Comparison of ENCODE assay signal across 11 mouse cellular contexts in genomic region chr5:121477680-121478079, GRCm38 (mm10). TPM values are rescaled to one million over a fixed set of nuclear protein-coding genes. Genes with fewer than 3 reads are reported as not detected.
DNase-seq lines count a peak whose midpoint lies in the region; ATAC-seq and TF ChIP-seq lines count a peak whose summit lies in the region.
"Had no signal": no experiment of that assay in that cellular context is flagged by ENCODE, and none has a peak within 500 bp of the region (broad histone marks: within the 10 kb centered on the region; RNA-seq: fewer than 3 reads in every experiment).

No protein-coding gene starts in this region.

- intact Hi-C loops in left cerebral cortex, postnatal 14 days (cut with DNase I), result loop anchor here (2.0 kb wide), 1 partner anchor 25 kb away; the partner anchor contains the start of gene Erp29

- peaks cover 0 to 14% of the 10 kb centered on the region in 2 experiments; a peak in 2 of 4 replicates for H3K36me3 ChIP-seq in MEL (ENCODE audit: control insufficient read depth in 1 of 2, insufficient read depth in 2 of 2, low read length in 2 of 2)
- H3K36me3 ChIP-seq in embryonic facial prominence, embryonic 14.5 days (ENCODE audit: control insufficient read depth, insufficient read depth, low read length), result no peaks in the 10 kb centered on the region
- H3K36me3 ChIP-seq: G1E had no signal

- no peak overlapping the region for H3K4me2 ChIP-seq in embryonic facial prominence, embryonic 14.5 days (ENCODE audit: low read depth, low read length)

- 31% methylated on average over 3 of the region's 3 CpGs for WGBS in cerebellum, adult 2 months
- 33% methylated on average over 3 of the region's 3 CpGs for WGBS in embryonic facial prominence, embryonic 14.5 days

- TF ChIP-seq POLR2A in cerebellum, adult 2 months (IDR thresholded peaks at IDR 0.05; ENCODE audit: borderline replicate concordance, insufficient read depth, low read length), result no peak
- TF ChIP-seq POLR2A in MEL (IDR thresholded peaks at IDR 0.05; ENCODE audit: control insufficient read depth in 1 of 2, insufficient read depth in 1 of 2, low read depth in 1 of 2, low read length in 2 of 2, poor library complexity in 1 of 2), result no peak

- no peaks in the 10 kb centered on the region for H3K27me3 ChIP-seq in cerebellum, adult 2 months (ENCODE audit: control insufficient read depth, insufficient read depth, low read length)
- H3K27me3 ChIP-seq in MEL (ENCODE audit: control insufficient read depth in 1 of 2, insufficient read depth in 2 of 2, low read length in 2 of 2), result no peaks in the 10 kb centered on the region
- H3K27me3 ChIP-seq in embryonic facial prominence, embryonic 14.5 days (replicated peaks; ENCODE audit: control insufficient read depth, insufficient read depth, low read length), result no peaks in the 10 kb centered on the region

- peak in 1 of 2 experiments; percentile 47 for DNase-seq in cerebellum, adult 2 months
- DNase-seq in cerebellum, postnatal 4 days (ENCODE audit: low spot score in 2 of 2), result no peak
- DNase-seq in left cerebral cortex, postnatal 14 days (ENCODE audit: low spot score in 2 of 2), result peak; percentile 68 to 81
- DNase-seq in left cerebral cortex, adult 18-20 months (ENCODE audit: low spot score in 2 of 2), result no peak
- DNase-seq in MEL (ENCODE audit: low read depth, low spot score), result peak; percentile 82
- DNase-seq in embryonic facial prominence, embryonic 14.5 days (ENCODE audit: low spot score), result peak; percentile 79
- DNase-seq in ovary, adult 18-20 months (ENCODE audit: low spot score), result no peak

- no peak overlapping the region for H3K9ac ChIP-seq in MEL (ENCODE audit: control insufficient read depth, low read depth, low read length, poor library complexity, severe bottlenecking)
- H3K9ac ChIP-seq in embryonic facial prominence, embryonic 14.5 days (ENCODE audit: low read depth, low read length), result no peak overlapping the region

- no peaks in the 10 kb centered on the region for H3K79me2 ChIP-seq in MEL (ENCODE audit: control insufficient read depth, insufficient read depth, low read length, poor library complexity)

- H3K27ac ChIP-seq in cerebellum, adult 2 months (ENCODE audit: insufficient read depth, low read length), result no peak overlapping the region
- no peak overlapping the region for H3K27ac ChIP-seq in MEL (ENCODE audit: control insufficient read depth, low read depth, low read length)
- no peak overlapping the region for H3K27ac ChIP-seq in embryonic facial prominence, embryonic 14.5 days (replicated peaks; ENCODE audit: low read depth, low read length)

- no peak for TF ChIP-seq EP300 in MEL (IDR thresholded peaks at IDR 0.05; ENCODE audit: low read depth in 1 of 2, low read length in 2 of 2)

- no peaks in the 10 kb centered on the region for H3K4me1 ChIP-seq in cerebellum, adult 2 months (ENCODE audit: control insufficient read depth, insufficient read depth, low read length)
- H3K4me1 ChIP-seq in MEL (ENCODE audit: control insufficient read depth in 1 of 2, insufficient read depth in 2 of 2, low read length in 2 of 2), result peaks cover 10 to 11% of the 10 kb centered on the region in 2 experiments
- H3K4me1 ChIP-seq in embryonic facial prominence, embryonic 14.5 days (ENCODE audit: control insufficient read depth, insufficient read depth, low read length), result no peaks in the 10 kb centered on the region

- no peak overlapping the region for H3K4me3 ChIP-seq in cerebellum, adult 2 months (replicated peaks; ENCODE audit: insufficient read depth, low read depth, low read length)
- no peak overlapping the region for H3K4me3 ChIP-seq in MEL (ENCODE audit: control insufficient read depth in 1 of 2, insufficient read depth in 1 of 2, low read depth in 2 of 2, low read length in 2 of 2)
- no peak overlapping the region for H3K4me3 ChIP-seq in embryonic facial prominence, embryonic 14.5 days (ENCODE audit: low read depth, low read length)
- H3K4me3 ChIP-seq: myocyte had no signal

- TF ChIP-seq RAD21 in MEL (IDR thresholded peaks at IDR 0.05; ENCODE audit: low read depth, low read length), result peak; percentile 99

- TF ChIP-seq CTCF in cerebellum, adult 2 months (IDR thresholded peaks at IDR 0.05; ENCODE audit: borderline replicate concordance, insufficient read depth, low read depth, low read length), result peak; percentile 32; the same call in 1 of the 2 replicates
- TF ChIP-seq CTCF in MEL (IDR thresholded peaks at IDR 0.05 in 2 of 3, conservative IDR thresholded peaks at IDR 0.05 in 1 of 3; ENCODE audit: control insufficient read depth in 1 of 3, insufficient read depth in 1 of 3, low read depth in 2 of 3, low read length in 3 of 3, poor library complexity in 1 of 3, severe bottlenecking in 1 of 3), result peak in 2 of 3 experiments; percentile 80 to 95; a peak in 4 of 6 replicates

- H3K9me3 ChIP-seq in MEL (replicated peaks; ENCODE audit: insufficient read depth, low read length), result no peaks in the 10 kb centered on the region
- H3K9me3 ChIP-seq in embryonic facial prominence, embryonic 14.5 days (ENCODE audit: control insufficient read depth, low read length), result no peaks in the 10 kb centered on the region
- H3K9me3 ChIP-seq: G1E had no signal

- ATAC-seq in embryonic facial prominence, embryonic 14.5 days (ENCODE audit: low read depth), result no peak
- peak; percentile 83 for ATAC-seq in megakaryocyte, adult 5-6 weeks (ENCODE audit: poor library complexity, severe bottlenecking)

TF ChIP-seq in MEL, 35 proteins besides CTCF, POLR2A, EP300 and RAD21:
- TF ChIP-seq CHD1 (IDR thresholded peaks at IDR 0.05; ENCODE audit: low read depth, low read length) (no peak), CHD2 (IDR thresholded peaks at IDR 0.05; ENCODE audit: low read length) (no peak), POLR2AphosphoS2 (IDR thresholded peaks at IDR 0.05; ENCODE audit: low read length) (no peak), USF2 (IDR thresholded peaks at IDR 0.05; ENCODE audit: borderline replicate concordance in 1 of 2, insufficient read depth in 1 of 2, low read depth in 1 of 2, low read length in 2 of 2) (no peak), GABPA (IDR thresholded peaks at IDR 0.05; ENCODE audit: low read depth, low read length) (no peak), SMC3 (IDR thresholded peaks at IDR 0.05; ENCODE audit: low read depth, low read length) (peak; percentile 89), GATA1 (IDR thresholded peaks at IDR 0.05; ENCODE audit: low read depth, low read length) (no peak), MEF2A (IDR thresholded peaks at IDR 0.05; ENCODE audit: extremely low read depth, insufficient replicate concordance, low read depth, low read length, poor library complexity, severe bottlenecking) (no peak), HCFC1 (IDR thresholded peaks at IDR 0.05; ENCODE audit: low read depth, low read length) (no peak), ZC3H11A (IDR thresholded peaks at IDR 0.05; ENCODE audit: low read depth, low read length) (peak; percentile 95), ZMIZ1 (IDR thresholded peaks at IDR 0.05; ENCODE audit: low read depth, low read length) (no peak), MYC (IDR thresholded peaks at IDR 0.05; ENCODE audit: low read depth, low read length) (0 out of 2 replicates have a peak, but pooled peaks have one; percentile 36), ZNF384 (IDR thresholded peaks at IDR 0.05; ENCODE audit: low read depth, low read length) (peak; percentile 62), SIN3A (IDR thresholded peaks at IDR 0.05; ENCODE audit: low read length) (peak; percentile 72), E2F4 (IDR thresholded peaks at IDR 0.05; ENCODE audit: borderline replicate concordance, low read depth, low read length) (no peak), JUND (IDR thresholded peaks at IDR 0.05; ENCODE audit: low read depth, low read length) (0 out of 2 replicates have a peak, but pooled peaks have one; percentile 15)

RNA-seq across cellular contexts. Expression of gene Erp29, which starts 25.4 kb away (rescaled TPM):
- polyA plus RNA-seq in cerebellum, adult 2 months (2012; rRNA removed), result 145 TPM in 2 replicates
- 100 to 1,000 TPM; 152 to 170 TPM for total RNA-seq in left cerebral cortex, postnatal 14 days (2021)
- total RNA-seq in left cerebral cortex, adult 18-20 months (2021), result 100 to 1,000 TPM; 136 to 145 TPM
- total RNA-seq in MEL (2012; rRNA removed), result 159 and 167 TPM in 2 replicates
- polyA plus RNA-seq in MEL (2012; ENCODE audit: insufficient read depth in 1 of 2, insufficient read length in 2 of 2, low read depth in 1 of 2, low replicate concordance in 2 of 2, missing spikeins in 1 of 2), result 100 to 1,000 TPM in 1 of 2 experiments, not detected in 1; 244 TPM
- 157 and 159 TPM in 2 replicates for polyA plus RNA-seq in embryonic facial prominence, embryonic 14.5 days (2014; fragmentation: Nextera tagmentation; extraction: Ambion mirVana)
- 266 and 273 TPM in 2 replicates for total RNA-seq in megakaryocyte, adult 5-6 weeks (2015)
- 936 and 1,238 TPM in 2 replicates for total RNA-seq in megakaryocyte, adult 5-6 weeks (2017)

RNA-seq across cellular contexts. Expression of gene Adam1b, which starts 25.6 kb away (rescaled TPM):
- not detected in 2 replicates for polyA plus RNA-seq in cerebellum, adult 2 months (2012; rRNA removed)
- not detected for total RNA-seq in left cerebral cortex, postnatal 14 days (2021)
- total RNA-seq in left cerebral cortex, adult 18-20 months (2021), result under 1 TPM in 1 of 2 experiments, not detected in 1; 0.16 TPM
- not detected in 2 replicates for total RNA-seq in MEL (2012; rRNA removed)
- polyA plus RNA-seq in MEL (2012; ENCODE audit: insufficient read depth in 1 of 2, insufficient read length in 2 of 2, low read depth in 1 of 2, low replicate concordance in 2 of 2, missing spikeins in 1 of 2), result under 1 TPM in 1 of 2 experiments, not detected in 1; 0.06 TPM
- 0.17 TPM in 1 of 2 replicates, not detected in the other for polyA plus RNA-seq in embryonic facial prominence, embryonic 14.5 days (2014; fragmentation: Nextera tagmentation; extraction: Ambion mirVana)
- total RNA-seq in megakaryocyte, adult 5-6 weeks (2015), result not detected in 2 replicates
- 0.24 TPM in 1 of 2 replicates, not detected in the other for total RNA-seq in megakaryocyte, adult 5-6 weeks (2017)
- total RNA-seq: G1E; heart, postnatal 14 days had no signal
- polyA plus RNA-seq: G1E had no signal

RNA-seq across cellular contexts. Expression of gene Tmem116, which starts 26.0 kb away (rescaled TPM):
- polyA plus RNA-seq in cerebellum, adult 2 months (2012; rRNA removed), result 2.8 and 3.7 TPM in 2 replicates
- 1 to 10 TPM; 5.7 to 6.8 TPM for total RNA-seq in left cerebral cortex, postnatal 14 days (2021)
- total RNA-seq in left cerebral cortex, adult 18-20 months (2021), result 1 to 10 TPM; 6.6 to 6.9 TPM
- total RNA-seq in MEL (2012; rRNA removed), result 1.6 and 1.7 TPM in 2 replicates
- polyA plus RNA-seq in MEL (2012; ENCODE audit: insufficient read depth in 1 of 2, insufficient read length in 2 of 2, low read depth in 1 of 2, low replicate concordance in 2 of 2, missing spikeins in 1 of 2), result 1 to 10 TPM in 1 of 2 experiments, not detected in 1; 2.6 TPM
- polyA plus RNA-seq in embryonic facial prominence, embryonic 14.5 days (2014; fragmentation: Nextera tagmentation; extraction: Ambion mirVana), result 2.6 and 3.6 TPM in 2 replicates
- not detected in 2 replicates for total RNA-seq in megakaryocyte, adult 5-6 weeks (2015)
- total RNA-seq in megakaryocyte, adult 5-6 weeks (2017), result not detected in 2 replicates

Comparison
In these comparisons a context has a peak if more than half of its experiments do, and no peak if none do; other contexts are left out.
1. DNase-seq: peak in left cerebral cortex, postnatal 14 days (2 of 2), MEL (single experiment) and embryonic facial prominence, embryonic 14.5 days (single experiment); none in cerebellum, postnatal 4 days (0 of 2), left cerebral cortex, adult 18-20 months (0 of 2) and ovary, adult 18-20 months (single experiment).